Mouse (Mus musculus): ENCODE results near the gene Ccdc80. TPM values are rescaled to one million over a fixed set of nuclear protein-coding genes. Genes with fewer than 3 reads are reported as not detected.

Gene Ccdc80
- polyA plus RNA-seq, 1 experiment = not detected

GRCm38 (mm10) chr16:45098186-45098885, 5.1 kb downstream of the Ccdc80 start:
- no peak for TF ChIP-seq GATA1 (IDR thresholded peaks at IDR 0.05; ENCODE audit: low read length)

GRCm38 (mm10) chr16:45098886-45099210, 5.6 kb downstream of the Ccdc80 start:
- TF ChIP-seq GATA1 (IDR thresholded peaks at IDR 0.05; ENCODE audit: low read length) = no peak

GRCm38 (mm10) chr16:45100892-45101291, 7.7 kb downstream of the Ccdc80 start:
- TF ChIP-seq GATA1 (IDR thresholded peaks at IDR 0.05; ENCODE audit: low read length) = no peak

GRCm38 (mm10) chr16:45104993-45105392, 11.8 kb downstream of the Ccdc80 start:
- no peak for TF ChIP-seq GATA1 (IDR thresholded peaks at IDR 0.05; ENCODE audit: low read length)

- TF ChIP-seq GATA1 (IDR thresholded peaks at IDR 0.05; ENCODE audit: low read length) = no peak
Measured at GRCm38 (mm10) chr16:45108203-45108878, 15.1 kb downstream of the Ccdc80 start.

- TF ChIP-seq GATA1 (IDR thresholded peaks at IDR 0.05; ENCODE audit: low read length) = no peak
Measured at GRCm38 (mm10) chr16:45110498-45110897, 17.3 kb downstream of the Ccdc80 start.

GRCm38 (mm10) chr16:45117200-45117599, 24.0 kb downstream of the Ccdc80 start:
- TF ChIP-seq GATA1 (IDR thresholded peaks at IDR 0.05; ENCODE audit: low read length) = no peak

- no peak for TF ChIP-seq GATA1 (IDR thresholded peaks at IDR 0.05; ENCODE audit: low read length)
Measured at GRCm38 (mm10) chr16:45118760-45119159, 25.6 kb downstream of the Ccdc80 start.

GRCm38 (mm10) chr16:45120844-45121425, 27.7 kb downstream of the Ccdc80 start:
- no peak for TF ChIP-seq GATA1 (IDR thresholded peaks at IDR 0.05; ENCODE audit: low read length)

GRCm38 (mm10) chr16:45122571-45122970, 29.4 kb downstream of the Ccdc80 start:
- no peak for TF ChIP-seq GATA1 (IDR thresholded peaks at IDR 0.05; ENCODE audit: low read length)

GRCm38 (mm10) chr16:45124230-45125203, 31.3 kb downstream of the Ccdc80 start:
- no peak for TF ChIP-seq GATA1 (IDR thresholded peaks at IDR 0.05; ENCODE audit: low read length)

GRCm38 (mm10) chr16:45127936-45128710, 34.9 kb downstream of the Ccdc80 start:
- TF ChIP-seq GATA1 (IDR thresholded peaks at IDR 0.05; ENCODE audit: low read length) = no peak

- TF ChIP-seq GATA1 (IDR thresholded peaks at IDR 0.05; ENCODE audit: low read length) = no peak
Measured at GRCm38 (mm10) chr16:45141711-45142110, 48.5 kb downstream of the Ccdc80 start.

GRCm38 (mm10) chr16:45142565-45142964, 49.4 kb downstream of the Ccdc80 start:
- no peak for TF ChIP-seq GATA1 (IDR thresholded peaks at IDR 0.05; ENCODE audit: low read length)

- TF ChIP-seq GATA1 (IDR thresholded peaks at IDR 0.05; ENCODE audit: low read length) = no peak
Measured at GRCm38 (mm10) chr16:45145119-45145518, 51.9 kb downstream of the Ccdc80 start.

Measured in G1E-ER4 (cell line).